Mouse (Mus musculus) heart, adult 11 months (tissue): Measurements from ENCODE around the gene Tnfrsf8.
A peak's percentile ranks its signal among the peaks of the same experiment; 100 is the strongest.

ENCODE experiments used
- DNase-seq: peaks from one replicate; pipeline ENCODE4 v3.0.0; 2022

Tnfrsf8 gene

GRCm38 (mm10) chr4:145306422-145306821 is 8.5 kb downstream of the Tnfrsf8 start:
- DNase-seq = peak; percentile 52

DNA sequence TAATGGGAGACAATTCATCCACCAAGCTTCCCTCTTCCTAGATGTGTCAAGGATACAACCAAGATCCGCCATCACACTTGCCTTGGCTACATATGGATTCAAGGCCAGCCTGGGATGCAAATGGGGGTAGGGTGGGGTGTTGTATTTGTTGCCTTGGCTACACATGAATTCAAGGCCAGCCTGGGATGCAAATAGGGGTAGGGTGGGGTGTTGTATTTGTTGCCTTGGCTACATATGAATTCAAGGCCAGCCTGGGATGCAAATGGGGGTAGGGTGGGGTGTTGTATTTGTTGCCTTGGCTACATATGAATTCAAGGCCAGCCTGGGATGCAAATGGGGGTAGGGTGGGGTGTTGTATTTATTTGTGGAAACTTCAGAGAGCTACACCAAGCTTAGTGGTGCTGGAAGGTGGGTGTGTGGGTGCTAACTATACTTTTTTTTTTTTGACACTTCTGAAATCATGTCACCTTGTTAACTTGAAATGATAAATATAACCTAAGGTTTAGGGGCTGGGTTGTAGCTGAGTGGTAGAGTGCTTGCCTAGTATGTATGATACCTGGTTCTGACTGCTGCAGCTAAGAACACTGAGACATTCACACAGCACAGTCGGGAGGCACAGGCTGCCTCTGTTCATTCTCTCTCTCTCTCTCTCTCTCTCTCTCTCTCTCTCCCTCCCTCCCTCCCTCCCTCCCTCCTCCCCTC is 9.2 kb downstream of the Tnfrsf8 start:
- peak; percentile 61 for DNase-seq

GRCm38 (mm10) chr4:145304109-145304508 is 10.9 kb downstream of the Tnfrsf8 start:
- no peak for DNase-seq

GRCm38 (mm10) chr4:145302106-145302505 is 12.9 kb downstream of the Tnfrsf8 start:
- no peak for DNase-seq

DNA sequence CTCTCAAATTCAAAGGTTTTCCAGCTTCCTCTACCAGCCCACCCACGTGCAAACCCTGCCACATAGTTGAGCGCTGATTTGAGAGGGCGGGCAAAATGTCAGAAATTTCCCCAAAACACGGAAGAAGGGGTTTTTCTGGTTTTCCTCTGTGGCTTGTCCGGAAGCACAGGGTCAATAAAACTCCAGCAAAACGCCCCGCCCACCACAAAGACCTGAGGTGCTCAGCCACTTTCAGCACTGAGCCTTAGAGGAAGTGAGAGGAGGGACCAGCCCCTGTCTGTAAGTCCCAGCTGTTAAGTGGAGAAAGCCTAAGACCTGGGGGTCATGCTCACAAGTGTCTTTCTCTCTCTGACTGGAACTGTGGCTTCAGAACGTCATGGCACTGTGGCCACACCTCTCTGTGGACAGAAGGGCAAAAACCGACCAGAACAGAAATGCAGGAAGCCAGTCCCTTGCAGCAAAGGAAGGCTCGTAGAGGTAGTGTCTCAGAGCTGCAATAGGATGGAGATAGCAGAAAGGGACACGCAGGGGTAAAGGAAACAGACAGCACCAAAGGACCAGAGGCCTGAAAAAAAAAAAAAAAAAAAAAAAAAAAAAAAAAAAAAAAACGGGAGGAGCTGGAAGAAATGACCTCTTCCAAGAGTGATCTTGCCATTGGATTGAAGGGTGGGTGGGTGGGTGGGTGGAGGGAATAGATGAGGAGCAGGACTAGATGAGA is 14.6 kb downstream of the Tnfrsf8 start:
- peak; percentile 94 for DNase-seq

DNA sequence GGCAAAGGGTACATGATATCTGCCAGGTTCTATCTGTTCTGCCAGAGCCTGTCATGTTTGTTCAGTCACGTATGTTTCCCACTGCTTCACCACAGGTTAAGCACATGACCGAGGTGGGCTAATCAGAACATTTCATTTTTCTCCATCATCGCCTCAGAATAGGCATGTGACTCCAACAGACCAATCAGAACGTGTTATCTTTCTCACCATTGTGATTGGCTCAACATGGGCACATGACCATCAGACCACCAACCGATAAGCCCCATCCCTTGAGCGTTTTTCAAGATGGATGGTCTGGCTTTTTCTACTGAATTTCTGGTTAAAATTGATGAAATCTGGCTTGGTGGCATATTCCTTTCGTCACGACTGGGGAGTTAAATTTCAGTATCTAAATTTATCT is 15.6 kb downstream of the Tnfrsf8 start:
- DNase-seq = no peak

GRCm38 (mm10) chr4:145298846-145299245 is 16.1 kb downstream of the Tnfrsf8 start:
- no peak for DNase-seq

DNA sequence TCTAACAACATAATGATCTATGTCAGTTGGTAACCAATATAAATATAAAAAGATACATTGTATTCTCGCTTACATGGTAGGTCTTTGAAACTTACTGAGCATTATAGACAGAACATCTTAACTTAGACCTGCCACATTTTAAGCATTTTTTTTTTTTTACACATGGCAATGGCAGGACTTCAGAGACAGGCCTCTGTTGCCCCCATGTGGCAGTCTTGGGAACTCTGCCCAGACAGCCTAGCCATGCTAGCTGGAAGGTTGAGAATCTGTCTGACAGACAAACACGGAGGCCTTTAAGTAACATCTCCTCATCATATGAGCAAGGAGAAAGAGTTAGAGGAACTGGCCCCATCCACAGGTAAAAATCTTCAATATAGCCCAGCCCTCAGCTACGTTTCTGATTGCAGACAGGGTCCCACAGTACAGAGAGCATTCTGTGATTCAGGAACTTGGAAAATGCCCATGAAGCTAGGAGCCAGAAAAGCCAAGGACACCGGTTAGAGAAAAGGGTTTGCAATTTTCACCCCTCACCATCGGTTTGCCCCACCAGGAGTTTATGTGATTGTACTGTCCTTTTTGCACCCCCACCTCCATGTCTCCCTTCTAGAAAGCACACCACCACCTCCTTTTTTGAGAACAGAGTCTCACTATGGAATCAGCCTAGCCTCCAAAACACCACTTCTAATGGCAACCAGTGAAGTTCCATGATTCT is 19.2 kb downstream of the Tnfrsf8 start:
- DNase-seq = no peak

DNA sequence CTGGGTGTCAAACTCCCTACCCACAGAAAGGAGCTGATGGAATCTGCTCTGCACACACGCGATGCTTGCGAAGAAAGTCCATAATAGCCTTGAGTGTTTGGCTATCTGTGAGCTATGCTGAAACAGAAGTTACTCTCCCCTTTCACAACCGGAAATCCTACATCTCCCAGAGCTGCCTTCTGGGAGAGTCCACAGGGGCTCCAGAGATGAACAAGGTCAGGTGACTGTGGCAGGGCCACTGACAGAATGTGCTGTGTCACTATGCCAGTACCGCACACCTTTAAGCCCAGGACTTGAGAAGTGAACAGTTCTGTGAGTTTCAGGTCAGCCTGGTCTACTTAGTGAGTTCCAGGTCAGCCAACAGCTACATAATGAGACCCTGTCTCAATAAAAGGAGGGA is 20.4 kb downstream of the Tnfrsf8 start:
- no peak for DNase-seq

DNA sequence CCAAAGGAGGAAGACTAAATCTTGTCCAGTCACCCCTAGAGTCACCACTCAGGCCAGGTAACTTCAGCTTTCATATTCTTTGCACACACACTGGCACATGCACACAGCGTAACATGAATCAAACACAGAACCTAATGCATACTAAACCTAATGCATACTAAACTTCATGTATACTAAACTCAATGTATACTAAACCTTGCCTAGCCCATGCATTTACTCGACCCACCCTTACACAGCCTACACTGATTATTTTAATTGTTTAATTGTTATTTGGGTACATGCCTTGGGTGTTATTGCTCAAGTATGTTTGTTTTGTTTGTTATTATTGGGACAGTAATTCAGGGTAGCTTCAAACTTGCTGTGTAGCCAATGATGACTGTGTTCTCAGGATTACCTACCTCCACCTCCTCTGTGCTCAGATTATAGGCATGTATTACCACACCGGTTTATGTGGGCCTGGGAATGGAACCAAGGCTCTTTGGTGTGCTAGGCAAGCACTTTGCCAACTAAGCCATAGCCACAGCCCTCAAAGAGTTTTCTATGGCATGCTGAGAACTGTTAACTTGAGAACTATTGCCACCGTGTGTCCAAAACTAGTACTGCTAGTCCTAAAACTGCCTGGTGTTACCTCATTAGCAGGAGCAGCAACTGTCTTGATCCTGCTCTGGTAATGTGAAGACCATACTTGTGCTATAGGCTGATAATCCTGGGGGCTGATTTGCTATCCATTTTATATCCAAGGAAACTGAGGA is 28.4 kb downstream of the Tnfrsf8 start:
- peak; percentile 92 for DNase-seq

DNA sequence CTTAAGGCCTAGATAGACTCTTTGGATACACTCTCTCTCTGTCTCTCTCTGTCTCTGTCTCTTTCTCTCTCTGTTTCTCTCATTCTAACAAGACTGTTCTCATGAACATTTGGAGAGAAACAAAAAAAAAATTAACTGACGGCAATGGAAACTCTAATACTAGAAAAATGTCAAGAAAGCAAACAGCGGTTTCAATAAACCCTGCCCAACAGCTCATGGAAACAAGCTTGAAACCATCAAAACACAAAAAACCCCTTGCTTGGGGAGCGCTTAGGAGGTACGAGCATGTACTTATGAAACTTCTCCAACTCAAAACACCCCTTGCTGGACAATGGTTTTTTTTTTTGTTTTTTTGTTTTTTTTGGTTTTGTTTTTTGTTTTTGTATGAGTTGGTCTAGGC is 30.3 kb downstream of the Tnfrsf8 start:
- no peak for DNase-seq

DNA sequence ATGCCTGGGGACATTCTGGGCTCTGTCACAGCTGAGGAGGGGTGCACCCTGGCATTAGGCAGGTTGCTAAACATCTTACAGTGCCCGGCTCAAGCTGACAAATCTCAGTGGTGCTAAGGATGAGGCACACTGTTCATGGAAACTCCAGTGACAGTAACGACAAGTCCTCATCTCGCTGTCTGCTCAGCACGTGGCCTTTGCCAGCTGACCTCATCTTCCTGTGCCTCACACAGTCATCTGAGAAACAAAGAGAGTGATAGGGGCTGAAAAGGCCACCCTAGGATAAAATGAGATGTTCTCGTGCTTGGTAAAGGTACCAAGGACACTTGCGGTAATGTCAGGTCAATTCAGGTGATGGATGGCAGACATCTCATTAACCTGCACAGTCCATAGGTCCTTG is 31.5 kb downstream of the Tnfrsf8 start:
- no peak for DNase-seq

DNA sequence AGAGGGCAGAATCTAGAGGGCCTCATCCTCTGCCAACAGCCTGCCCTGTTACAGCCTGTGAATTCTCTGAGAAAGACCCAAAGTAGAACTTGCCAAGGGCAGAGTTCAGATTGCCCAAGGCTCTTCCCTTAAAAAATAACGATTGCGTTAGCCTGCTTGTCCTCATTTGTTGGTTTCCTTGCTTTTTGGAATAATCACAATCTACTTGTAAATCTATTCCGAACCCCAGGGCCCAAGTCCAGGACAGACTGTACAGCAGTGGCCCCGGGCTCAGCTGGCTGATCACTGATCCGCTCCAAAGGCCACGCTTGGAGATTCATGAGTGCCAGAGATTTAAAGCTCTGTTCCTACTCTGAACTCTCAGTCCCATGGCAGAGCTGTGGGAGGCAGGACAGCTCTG is 34.0 kb downstream of the Tnfrsf8 start:
- DNase-seq = peak; percentile 96

DNA sequence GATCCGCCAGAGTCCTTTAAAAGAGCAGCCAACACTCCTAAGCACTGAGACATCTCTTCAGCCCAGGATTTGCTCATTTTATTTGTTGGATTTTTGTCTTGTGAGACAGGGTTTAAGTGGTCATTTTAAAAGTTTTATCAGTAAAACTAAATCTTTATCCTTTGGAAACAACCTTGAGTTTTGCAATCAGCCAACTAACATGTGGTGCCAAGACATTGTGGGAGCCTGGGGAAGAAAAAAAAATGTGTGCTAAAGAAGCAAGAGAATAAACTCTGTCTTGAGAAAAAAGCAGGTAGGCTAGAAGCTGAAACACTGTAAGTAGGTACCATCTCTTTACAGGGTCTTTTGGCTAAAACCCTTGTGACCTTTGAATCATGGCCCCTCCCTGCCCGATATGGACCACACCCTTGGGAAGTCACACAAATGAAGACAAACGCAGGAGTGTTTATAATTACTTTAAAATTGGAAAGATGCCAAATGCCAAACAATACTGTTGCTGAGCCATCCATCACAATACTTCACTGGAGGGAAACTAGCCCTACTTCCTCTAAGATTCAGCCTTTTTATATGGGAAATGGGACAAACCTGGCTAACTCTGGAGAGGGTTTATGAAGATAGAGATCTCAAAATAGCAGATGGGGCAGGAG is 36.1 kb downstream of the Tnfrsf8 start:
- peak; percentile 93 for DNase-seq

DNA sequence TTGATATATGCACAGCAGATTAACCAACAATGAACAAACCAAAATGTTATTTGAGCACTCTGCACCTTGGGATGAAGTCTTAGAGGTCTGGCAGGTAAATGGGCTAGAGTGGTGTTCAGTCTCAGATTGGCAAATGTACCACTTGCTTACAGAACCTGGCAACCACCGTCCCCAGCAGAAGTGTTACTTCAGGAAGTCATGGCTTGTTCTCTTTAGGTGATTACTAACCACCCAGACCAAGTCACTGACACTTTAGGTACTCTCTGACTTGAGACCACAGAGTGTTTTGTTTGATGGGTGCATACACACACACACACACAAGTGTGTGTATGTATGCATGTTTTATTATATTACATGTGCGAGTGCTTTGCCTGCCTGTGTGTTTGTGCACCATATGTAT is 36.7 kb downstream of the Tnfrsf8 start:
- DNase-seq = no peak

GRCm38 (mm10) chr4:145276368-145277249 is 38.4 kb downstream of the Tnfrsf8 start:
- DNase-seq = peak; percentile 91

DNA sequence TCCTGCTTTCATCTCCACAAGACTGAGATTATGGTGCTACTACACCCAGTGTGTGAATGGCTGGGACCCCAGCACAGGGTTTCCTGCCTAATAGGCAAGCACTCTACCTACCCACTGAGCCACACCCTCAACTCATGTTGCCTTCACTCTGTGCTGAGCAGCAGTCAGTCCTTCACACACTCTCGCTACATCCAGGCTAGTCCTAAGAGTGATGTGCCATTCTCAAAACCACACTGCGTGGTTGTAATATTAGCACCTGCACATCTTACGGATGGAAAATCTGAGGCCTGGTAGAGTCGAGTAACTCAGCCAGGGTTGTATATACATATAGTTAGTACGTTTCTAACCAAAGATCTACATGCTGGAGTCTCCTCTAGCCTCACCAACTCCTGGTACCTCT is 40.1 kb downstream of the Tnfrsf8 start:
- no peak for DNase-seq

- DNase-seq = peak; percentile 83
Measured at GRCm38 (mm10) chr4:145273923-145274322, 41.0 kb downstream of the Tnfrsf8 start.

DNA sequence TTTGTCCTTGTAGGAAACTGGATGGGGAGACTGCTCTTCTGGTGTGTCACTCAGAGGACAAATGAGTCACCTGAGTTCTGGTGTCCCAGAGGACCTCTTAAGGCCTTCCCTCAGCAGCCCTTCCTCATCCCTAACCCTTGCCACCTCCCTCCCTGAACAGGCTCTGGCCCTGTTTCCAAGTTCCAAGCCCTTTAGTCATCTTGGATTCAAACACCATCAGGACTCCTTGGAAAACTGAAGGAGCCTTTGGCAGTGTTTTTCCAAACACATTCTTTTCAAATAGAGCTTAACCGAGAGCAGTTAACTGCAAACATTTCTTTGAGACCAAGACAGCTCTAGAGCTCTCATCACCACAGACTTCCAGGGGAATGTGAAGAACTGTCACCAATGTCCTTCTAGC is 42.2 kb downstream of the Tnfrsf8 start:
- peak; percentile 98 for DNase-seq

DNA sequence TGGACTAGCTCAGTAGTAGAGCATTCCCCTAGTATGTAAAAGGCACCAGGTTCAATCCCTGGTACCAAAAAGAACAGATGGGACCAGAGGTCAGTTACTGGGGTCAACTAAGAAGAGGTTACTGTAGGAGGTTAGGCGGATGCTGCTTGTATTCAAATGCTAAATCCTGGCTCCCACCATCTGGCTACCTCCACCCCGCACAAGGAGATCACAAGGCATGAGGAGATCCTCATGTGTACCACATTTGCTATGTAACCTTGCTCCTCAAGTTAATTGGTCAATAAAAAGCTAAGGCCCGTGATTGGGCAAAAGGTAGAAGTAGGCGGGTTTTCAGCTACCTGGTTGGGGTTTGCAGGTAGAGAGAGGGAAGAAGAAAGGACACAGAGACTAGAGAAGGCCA is 43.3 kb downstream of the Tnfrsf8 start:
- DNase-seq = no peak

DNA sequence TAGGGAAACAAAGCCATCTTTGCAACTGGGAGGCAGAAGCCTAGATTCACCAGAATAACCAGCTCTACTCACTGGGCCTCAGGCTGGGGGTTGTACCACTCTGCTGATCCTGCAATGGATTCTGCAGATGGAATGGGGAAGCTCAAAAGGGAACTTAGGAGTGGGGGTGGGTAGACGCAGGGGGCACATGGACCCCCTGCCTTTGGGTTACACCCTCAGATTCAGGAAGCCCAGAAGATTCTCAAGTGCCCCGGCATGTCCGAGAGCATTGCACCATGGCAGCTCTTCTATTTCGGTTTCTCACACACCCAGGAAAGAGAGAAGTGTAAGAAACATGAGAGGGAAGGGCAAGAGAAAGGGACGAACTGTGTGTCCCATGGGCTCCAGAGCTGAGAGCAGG is 44.8 kb downstream of the Tnfrsf8 start:
- peak; percentile 98 for DNase-seq
